Mouse (Mus musculus) regulatory T cell (primary cell): ENCODE measurements around the gene Serpina5.

ENCODE experiments used
- in situ Hi-C: fragments of 300-600 bp; cut with MboI, MseI; formaldehyde crosslinking; loops from one replicate; pipeline ENCODE4 v1.15.1; 2025; ENCODE audit warnings: high pct_unique_total_duplicates

Gene Serpina5

DNA sequence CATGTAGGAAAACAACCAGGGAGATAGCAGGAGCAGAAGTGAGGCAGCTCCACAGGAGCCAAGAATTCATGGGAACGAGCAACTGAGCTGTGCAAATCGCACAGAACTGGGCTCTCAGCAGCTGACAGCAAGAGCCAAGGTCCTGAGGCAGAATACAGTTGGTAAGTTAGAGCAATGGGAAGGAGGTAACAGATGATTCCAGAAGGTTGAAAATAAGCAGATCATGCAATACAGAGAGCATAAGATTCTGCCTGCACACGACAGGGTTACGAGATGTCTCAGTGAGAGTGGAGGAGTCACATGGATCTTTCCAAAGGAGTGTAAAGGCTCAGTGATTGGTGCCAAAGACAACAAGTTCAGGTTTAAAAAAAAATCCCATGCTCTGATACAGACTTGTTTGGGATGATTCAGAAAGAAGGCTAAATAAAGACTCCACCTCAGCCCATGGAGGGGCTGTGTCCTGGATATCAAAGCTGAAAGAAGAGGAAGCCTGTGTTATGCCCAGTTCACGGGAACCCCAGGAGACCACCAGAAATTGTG is 24.2 kb downstream of the Serpina5 start:
- in situ Hi-C loops: no loop called here

DNA sequence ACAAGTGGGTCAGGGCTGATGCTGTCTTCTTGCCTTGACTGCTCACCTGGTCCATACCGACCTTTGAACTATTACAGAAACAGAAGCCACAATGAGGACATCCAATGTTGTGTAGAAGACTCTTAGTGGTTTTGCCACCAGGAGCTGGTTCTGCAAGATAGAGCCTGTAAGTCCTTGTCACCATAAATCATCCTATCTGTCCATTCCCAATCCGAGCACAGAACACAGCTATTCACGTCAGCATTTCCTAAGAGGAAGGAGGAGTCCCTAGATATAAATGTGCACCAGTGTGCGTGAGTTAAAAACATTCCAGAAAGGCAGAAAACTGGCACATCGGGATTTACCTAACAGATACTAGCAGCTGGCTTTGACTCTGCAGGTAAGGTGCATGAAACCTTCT is 26.8 kb downstream of the Serpina5 start, which contains the start of gene Serpina3b:
Gene Serpina3b, plus strand, starts transcription at position 301 of the 400 bp plus-strand sequence.
- in situ Hi-C loops: no loop called here

DNA sequence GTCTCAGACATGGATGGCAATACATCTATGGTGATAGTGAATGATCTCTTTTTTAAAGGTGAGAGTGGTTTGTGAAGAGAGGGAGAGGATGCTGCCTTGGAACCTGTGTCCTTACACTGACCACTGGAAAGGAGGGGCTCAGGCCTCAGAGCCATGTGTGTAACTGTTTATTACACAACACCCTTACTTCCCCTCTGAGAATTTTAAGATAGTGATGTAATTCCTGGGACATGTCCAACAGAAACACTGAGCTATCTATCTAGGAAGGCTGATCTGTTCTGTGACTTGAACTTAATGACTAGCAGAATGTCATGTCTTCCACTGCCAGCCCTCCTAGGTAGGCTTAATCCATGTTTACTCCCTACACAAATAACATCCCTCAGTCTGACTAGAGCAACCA is 30.1 kb downstream of the Serpina5 start:
- in situ Hi-C loops: no loop called here

DNA sequence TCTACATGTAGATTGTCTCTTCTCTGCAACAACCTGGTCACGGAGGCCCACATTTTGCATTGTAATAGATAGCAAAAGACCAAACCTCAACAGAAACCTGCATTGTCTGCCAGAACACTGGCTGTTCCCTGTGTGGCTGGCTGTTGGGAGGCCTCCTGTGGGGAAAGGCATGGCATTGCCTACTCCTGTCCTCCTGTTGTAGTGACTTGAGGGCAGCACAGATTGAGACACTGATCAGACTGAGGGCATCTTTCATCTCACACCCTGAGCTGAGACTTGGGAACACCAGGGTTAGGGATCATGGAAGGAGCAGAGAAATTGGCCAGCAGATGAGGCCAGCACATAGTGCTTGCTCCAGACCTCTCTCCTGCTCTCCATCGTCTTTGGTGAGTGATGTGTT is 37.3 kb downstream of the Serpina5 start:
- in situ Hi-C loops: no loop called here

DNA sequence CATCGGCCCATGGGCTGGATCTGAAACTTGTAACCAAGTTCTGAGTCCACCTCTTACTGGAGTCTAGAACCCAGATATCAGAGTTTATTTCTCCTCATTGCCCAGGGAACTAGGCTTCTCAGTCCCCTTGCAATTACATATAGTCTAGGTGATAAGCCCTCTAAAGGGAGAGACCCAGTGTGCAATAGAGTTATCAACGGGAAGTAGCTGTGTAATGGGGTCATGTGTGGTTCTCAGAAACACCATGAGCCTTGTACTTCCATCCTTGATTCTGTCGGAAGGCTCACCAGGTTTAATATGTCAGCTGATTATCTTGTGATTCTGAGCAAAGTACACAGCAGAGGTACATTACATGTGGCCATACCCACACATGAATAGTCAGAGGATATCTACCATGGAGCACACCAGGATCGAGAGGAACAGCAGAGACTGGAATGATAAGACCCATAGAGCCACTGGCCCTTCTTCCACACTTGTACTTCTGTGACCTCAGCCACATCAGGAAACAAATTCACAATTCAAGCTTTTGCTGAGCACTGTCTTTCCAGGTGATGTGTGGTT is 39.7 kb downstream of the Serpina5 start:
- in situ Hi-C loops: loop anchor here (10.0 kb wide), 1 partner anchor 1576 kb away; no protein-coding TSS in a partner anchor

DNA sequence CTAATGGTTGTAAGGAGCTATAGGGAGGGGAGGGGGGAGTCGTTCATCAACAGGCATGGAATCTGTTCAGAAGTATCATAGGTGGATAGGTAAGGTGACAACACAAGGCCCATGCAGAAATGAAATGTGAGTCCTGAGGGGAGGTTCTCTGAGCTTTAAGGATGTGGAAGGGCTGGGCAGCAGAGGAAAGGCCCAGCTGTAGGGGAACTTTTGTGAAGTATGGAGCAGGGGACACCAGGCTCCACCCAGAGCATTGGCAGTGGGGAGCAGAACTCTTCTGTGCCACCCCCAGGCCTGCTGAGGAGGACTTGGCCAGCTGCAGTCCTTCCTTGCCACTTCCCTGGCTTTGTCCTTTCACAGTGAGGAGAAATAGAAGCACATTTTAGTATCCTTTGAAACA is 40.6 kb downstream of the Serpina5 start:
- in situ Hi-C loops: loop anchor here (10.0 kb wide), 1 partner anchor 1577 kb away; no protein-coding TSS in a partner anchor

DNA sequence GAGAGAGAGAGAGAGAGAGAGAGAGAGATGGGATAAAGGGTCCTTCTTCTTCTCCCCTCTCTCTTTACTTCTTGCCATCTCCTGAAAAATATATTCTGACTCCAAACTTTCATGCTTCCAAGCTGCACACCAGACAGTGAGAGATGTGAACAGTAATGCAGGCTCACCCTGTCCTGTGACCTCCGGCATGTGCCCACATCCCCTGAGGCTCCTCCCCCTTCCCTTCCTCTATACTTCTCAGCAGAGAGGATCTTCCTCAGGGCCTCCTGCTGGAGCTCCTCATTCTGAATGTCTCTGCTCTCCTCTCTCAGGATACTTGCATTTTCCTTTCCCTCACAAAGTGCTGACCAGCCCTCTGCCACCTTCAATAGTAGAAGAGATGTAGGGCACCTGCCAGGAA is 41.5 kb downstream of the Serpina5 start:
- in situ Hi-C loops: loop anchor here (10.0 kb wide), 1 partner anchor 1578 kb away; no protein-coding TSS in a partner anchor

DNA sequence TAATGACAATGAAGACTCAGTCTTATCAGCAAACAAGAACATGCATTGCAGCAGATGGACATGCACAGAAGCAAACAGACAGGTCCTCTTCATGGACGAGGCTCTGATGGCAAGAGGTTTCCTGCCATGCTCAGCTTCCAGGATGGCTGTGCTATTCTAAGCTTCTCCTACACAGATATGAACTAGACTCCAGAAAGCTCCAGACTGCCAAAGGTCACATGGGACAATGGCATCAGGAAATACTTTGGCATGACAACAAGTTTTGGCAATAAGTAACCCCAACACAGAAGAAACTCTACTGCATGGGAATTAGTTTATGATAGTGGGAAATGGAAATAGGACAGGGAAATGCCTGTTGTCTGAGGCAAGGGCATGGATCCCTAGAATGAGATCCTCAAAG is 42.4 kb downstream of the Serpina5 start:
- in situ Hi-C loops: loop anchor here (10.0 kb wide), 1 partner anchor 1578 kb away; no protein-coding TSS in a partner anchor

DNA sequence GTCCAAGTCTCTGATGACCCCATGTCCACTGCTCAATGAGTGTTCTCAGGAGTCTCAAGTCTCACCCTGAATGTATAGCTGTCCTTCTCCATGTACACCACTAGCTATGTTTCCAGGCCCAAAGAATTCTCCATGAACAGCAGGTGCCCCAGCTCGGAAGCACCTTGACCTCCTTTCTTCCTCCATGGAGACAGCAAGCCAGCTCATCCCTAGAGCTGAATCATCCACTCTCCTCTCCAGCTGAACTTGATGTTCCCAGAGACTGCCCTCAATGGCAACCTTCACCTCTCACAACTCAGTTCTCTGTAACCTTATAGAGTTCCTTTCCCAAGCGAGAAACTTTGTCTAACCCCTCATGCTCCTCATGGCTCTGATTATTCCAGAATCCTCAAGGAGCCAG is 44.7 kb downstream of the Serpina5 start:
- in situ Hi-C loops: loop anchor here (10.0 kb wide), 1 partner anchor 1581 kb away; no protein-coding TSS in a partner anchor

DNA sequence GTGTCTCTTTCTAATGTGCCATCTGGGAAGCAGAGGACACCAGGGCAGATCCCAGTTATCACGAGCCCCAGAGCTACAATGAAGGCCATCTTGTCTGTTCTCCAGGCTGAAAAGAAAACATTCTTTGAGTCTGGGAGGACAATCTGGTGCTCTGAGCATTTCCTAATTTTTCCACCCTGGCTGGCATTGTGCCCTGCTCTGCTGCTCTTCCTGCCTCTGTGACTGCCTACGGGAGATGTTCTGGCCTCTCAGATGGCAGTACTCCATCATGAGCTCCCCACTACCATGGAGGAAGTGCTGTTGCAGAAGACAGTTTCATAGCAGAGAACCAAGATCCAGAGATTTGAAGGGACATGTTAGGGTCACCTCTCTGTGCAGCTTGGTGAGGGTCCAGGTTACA is 51.1 kb downstream of the Serpina5 start:
- in situ Hi-C loops: no loop called here

DNA sequence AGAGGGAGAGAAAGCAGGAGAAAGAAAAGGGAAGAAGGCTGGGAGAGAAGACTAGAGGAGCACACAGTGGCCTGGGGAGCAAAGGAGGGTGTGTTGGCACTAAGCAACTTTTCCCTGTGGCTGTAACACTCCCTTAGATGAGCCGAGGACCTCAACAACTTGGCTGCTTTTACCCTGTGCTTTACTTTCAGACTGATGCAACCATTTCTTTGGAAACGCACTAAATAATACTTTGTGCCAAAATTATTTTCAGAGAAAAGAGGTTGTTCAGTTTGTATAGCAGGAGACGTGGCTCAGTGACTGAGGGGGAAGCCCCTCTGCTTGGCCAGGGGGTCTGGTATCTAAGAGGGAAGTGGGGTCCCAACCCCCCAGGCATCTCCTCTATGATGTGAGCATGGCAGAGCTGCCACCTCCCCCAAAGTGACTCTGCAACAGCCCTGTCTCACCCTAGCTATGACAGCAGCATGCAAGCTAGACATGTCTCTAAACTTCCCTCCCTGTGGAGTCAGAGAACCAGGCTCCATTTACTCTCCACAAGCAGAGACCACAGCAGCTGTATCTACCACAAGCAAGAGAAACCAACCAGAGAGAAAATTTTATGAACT is 52.2 kb downstream of the Serpina5 start:
- in situ Hi-C loops: no loop called here

DNA sequence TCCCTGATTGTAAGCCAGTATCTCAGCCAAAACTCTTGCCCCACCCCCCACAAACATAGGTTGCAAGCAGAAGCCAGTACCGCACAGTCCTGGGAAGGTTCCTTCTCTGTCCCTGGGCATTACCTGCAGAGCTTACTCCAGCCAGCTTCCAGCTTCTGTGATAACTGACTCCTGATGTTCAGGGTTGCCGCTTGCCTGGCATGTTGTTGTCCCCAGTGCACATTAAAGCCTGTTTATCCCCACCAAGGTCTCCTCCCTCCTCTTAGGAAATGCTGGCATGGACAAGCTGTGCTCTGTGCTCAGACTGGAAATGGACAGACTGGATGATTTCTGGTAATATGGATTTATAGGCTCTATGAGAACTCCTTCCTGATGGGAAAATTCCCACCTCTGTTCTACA is 52.7 kb downstream of the Serpina5 start, which contains the start of gene Serpina3c:
Gene Serpina3c, minus strand, starts transcription at position 215 of the 400 bp plus-strand sequence.
- in situ Hi-C loops: no loop called here
